Mouse (Mus musculus) intestine, embryonic 14.5 days (tissue): Measurements from ENCODE around the gene Kif3c. TPM values are rescaled to one million over a fixed set of nuclear protein-coding genes. Genes with fewer than 3 reads are reported as not detected.

Experiments used
- ATAC-seq: fragments of 200-750 bp; cut with Nextera tagmentation; replicated peaks from 2 replicates; pipeline ENCODE4 v1.8.0; 2017; ENCODE audit warnings: low read depth, moderate number of reproducible peaks, moderate TSS enrichment, moderate library complexity; ENCODE audit not compliant: low FRiP score, low TSS enrichment
- DNase-seq: peaks from one replicate; pipeline ENCODE4 v3.0.0-alpha.2; 2018; ENCODE audit warnings: low spot score
- H3K27ac ChIP-seq: fragments of 300-500 bp; sonication (generic); 2 replicates; pipeline ENCODE4 v1.5.1; 2014; ENCODE audit warnings: low read depth, mild to moderate bottlenecking, control low read depth
- H3K27me3 ChIP-seq: fragments of 300-500 bp; sonication (generic); replicated peaks from 2 replicates; pipeline ENCODE4 v1.6.1; 2014; ENCODE audit warnings: low read length, control low read depth; ENCODE audit not compliant: control insufficient read depth, insufficient read depth
- H3K36me3 ChIP-seq: fragments of 300-500 bp; sonication (generic); 2 replicates; pipeline ENCODE4 v1.6.1; 2014; ENCODE audit warnings: low read length, control low read depth; ENCODE audit not compliant: control insufficient read depth, insufficient read depth
- H3K4me1 ChIP-seq: fragments of 300-500 bp; sonication (generic); replicated peaks from 2 replicates; pipeline ENCODE4 v1.6.1; 2014; ENCODE audit warnings: low read length, control low read depth, mixed read lengths; ENCODE audit not compliant: control insufficient read depth, insufficient read depth
- H3K4me2 ChIP-seq: fragments of 300-500 bp; sonication (generic); 2 replicates; pipeline ENCODE4 v1.6.1; 2014; ENCODE audit warnings: low read length
- H3K4me3 ChIP-seq: fragments of 300-500 bp; sonication (generic); 2 replicates; pipeline ENCODE4 v1.5.1; 2014; ENCODE audit warnings: low read depth, low read length, control low read depth, mixed read lengths
- H3K9ac ChIP-seq: fragments of 300-500 bp; sonication (generic); 2 replicates; pipeline ENCODE4 v1.6.1; 2014; ENCODE audit warnings: mild to moderate bottlenecking, low read length
- H3K9me3 ChIP-seq: fragments of 300-500 bp; sonication (generic); 2 replicates; pipeline ENCODE4 v1.6.1; 2016; ENCODE audit warnings: low read length, control low read depth; ENCODE audit not compliant: control insufficient read depth
- WGBS: fragments of 180-500 bp; shearing (Covaris S2); extraction: QIAGEN DNeasy Blood & Tissue Kit; methylation state at CpG from one replicate; pipeline ENCODE4 v1.1.7; 2014; 5-methylcytosine and 5-hydroxymethylcytosine counted together
- polyA plus RNA-seq: library from polyadenylated mRNA; unstranded; fragments of >200 nt; fragmentation: Nextera tagmentation; extraction: Ambion mirVana; gene quantifications from 2 replicates; pipeline ENCODE4 v1.2.1, GENCODE M21; 2014

The Kif3c gene
- polyA plus RNA-seq, 1 experiment from 2014 or later: 11.5 TPM

- no peaks in the 10 kb centered on the region for H3K9me3 ChIP-seq
- ATAC-seq: no peak
- no peak overlapping the region for H3K9ac ChIP-seq
- no peak for DNase-seq
- H3K27ac ChIP-seq: no peak overlapping the region
- H3K4me1 ChIP-seq: peaks cover 12% of the 10 kb centered on the region; the same call in 1 of the 2 replicates
- no peak overlapping the region for H3K4me2 ChIP-seq
- no peaks in the 10 kb centered on the region for H3K36me3 ChIP-seq
- no peak overlapping the region for H3K4me3 ChIP-seq
- H3K27me3 ChIP-seq: no peaks in the 10 kb centered on the region
Measured at GRCm38 (mm10) chr12:3430443-3430753, 65.5 kb downstream of the Kif3c start.

DNA sequence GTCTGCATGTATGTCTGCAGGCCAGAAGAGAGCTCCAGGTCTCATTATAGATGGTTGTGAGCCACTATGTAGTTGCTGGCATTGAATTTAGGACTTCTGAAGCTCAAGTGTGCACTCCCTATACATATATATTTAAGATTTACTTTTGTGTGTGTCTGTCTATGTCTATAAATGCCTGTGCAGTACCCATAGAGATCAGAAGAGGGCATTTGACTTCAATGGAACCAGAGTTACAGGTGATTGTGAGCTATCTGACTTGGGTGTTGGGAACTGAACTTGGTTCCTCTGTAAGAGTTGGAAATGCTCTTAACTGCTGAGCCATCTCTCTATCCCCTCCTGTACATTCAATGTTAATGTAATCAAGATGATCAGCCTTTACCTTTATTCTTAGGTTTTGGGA lies 66.1 kb downstream of the Kif3c start:
- Histone ChIP-seq H3K9me3 (no peaks in the 10 kb centered on the region), H3K9ac (no peak overlapping the region), H3K4me2 (no peak overlapping the region), H3K4me1 (peaks cover 9% of the 10 kb centered on the region; the same call in 1 of the 2 replicates), H3K36me3 (no peaks in the 10 kb centered on the region), H3K27ac (no peak overlapping the region), H3K4me3 (no peak overlapping the region), H3K27me3 (no peaks in the 10 kb centered on the region)
- no peak for DNase-seq
- ATAC-seq: no peak

- Histone ChIP-seq H3K9ac (no peak overlapping the region), H3K27ac (no peak overlapping the region), H3K4me1 (0 out of 2 replicates have a peak, but pooled peaks cover 3% of the 10 kb centered on the region), H3K27me3 (no peaks in the 10 kb centered on the region), H3K9me3 (no peaks in the 10 kb centered on the region), H3K4me3 (no peak overlapping the region), H3K36me3 (no peaks in the 10 kb centered on the region), H3K4me2 (no peak overlapping the region)
- DNase-seq (no peak), ATAC-seq (no peak)
- 64% methylated on average over 1 of the region's 1 CpGs for WGBS
Measured at GRCm38 (mm10) chr12:3433736-3434135, 68.8 kb downstream of the Kif3c start.

DNA sequence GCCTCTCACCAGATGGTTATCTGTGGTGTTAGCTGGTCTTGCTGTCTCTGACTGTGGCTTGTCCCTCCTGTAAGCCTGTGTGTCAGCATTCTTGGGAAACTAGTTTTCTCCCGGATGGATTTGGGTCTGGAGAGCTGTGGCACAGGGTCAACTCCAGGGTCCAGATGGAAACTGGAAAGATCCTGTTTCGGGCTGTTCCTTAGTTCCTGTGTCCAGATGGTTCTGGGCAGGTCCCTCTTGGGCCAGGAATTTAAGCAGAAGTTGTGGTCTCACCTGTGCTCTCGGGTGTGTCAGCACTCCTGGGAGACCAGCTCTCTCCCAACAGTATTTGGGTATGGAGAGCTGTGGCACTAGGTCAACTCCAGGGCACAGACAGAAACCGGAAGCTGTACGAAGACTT lies 71.5 kb downstream of the Kif3c start:
- no peak overlapping the region for H3K27ac ChIP-seq
- DNase-seq (no peak), ATAC-seq (no peak)
- 89% methylated on average over 5 of the region's 5 CpGs for WGBS
- H3K4me1 ChIP-seq: no peaks in the 10 kb centered on the region
- H3K4me2 ChIP-seq: no peak overlapping the region
- no peaks in the 10 kb centered on the region for H3K27me3 ChIP-seq
- no peak overlapping the region for H3K4me3 ChIP-seq
- H3K9me3 ChIP-seq: no peaks in the 10 kb centered on the region
- H3K9ac ChIP-seq: no peak overlapping the region
- no peaks in the 10 kb centered on the region for H3K36me3 ChIP-seq

DNA sequence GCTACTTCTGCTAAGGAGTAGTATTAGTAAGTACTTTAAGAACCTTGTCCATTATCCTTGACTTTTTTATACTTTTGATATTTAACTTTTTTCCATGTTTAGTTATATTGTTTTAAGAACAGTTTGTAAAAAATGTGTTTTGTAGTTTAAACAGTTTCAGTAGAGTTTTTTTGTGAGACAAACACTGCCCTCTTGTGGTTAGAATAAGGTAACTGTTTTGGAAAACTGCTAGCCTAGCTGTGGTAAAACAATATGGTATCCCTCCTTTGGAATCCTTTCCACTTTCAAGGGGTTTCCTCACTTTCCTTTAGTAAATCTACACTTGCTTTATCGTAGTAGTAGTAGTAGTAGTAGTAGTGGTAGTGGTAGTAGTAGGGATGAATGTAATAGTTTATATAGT lies 72.9 kb downstream of the Kif3c start:
- H3K4me3 ChIP-seq: no peak overlapping the region
- ATAC-seq: no peak
- H3K36me3 ChIP-seq: peaks cover under 1% of the 10 kb centered on the region; the same call in 1 of the 2 replicates
- H3K9me3 ChIP-seq: no peaks in the 10 kb centered on the region
- WGBS: 98% methylated on average over 1 of the region's 1 CpGs
- DNase-seq: no peak
- no peaks in the 10 kb centered on the region for H3K4me1 ChIP-seq
- no peak overlapping the region for H3K4me2 ChIP-seq
- H3K9ac ChIP-seq: no peak overlapping the region
- H3K27ac ChIP-seq: no peak overlapping the region
- H3K27me3 ChIP-seq: no peaks in the 10 kb centered on the region

DNA sequence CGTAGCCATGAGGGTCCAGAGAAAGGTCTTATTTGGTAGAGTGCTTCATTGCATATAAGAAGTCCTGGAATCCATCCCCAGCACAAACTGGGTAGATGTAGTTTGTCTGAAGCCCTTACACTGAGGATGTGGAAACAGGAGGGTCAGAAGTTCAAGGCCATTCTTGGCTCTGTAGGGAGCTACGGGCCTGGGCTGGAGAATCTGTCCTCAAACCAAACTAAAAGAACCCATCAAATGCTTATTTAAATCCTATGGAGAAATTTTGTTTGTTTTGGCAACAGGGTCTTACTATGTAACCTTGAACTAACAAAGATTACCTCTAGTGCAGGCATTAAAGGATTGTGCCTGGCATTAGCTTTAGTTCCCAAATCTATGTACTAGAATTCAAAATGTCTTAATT lies 76.0 kb downstream of the Kif3c start:
- H3K4me2 ChIP-seq: no peak overlapping the region
- DNase-seq (no peak), ATAC-seq (no peak)
- H3K9ac ChIP-seq: no peak overlapping the region
- H3K9me3 ChIP-seq: no peaks in the 10 kb centered on the region
- no peaks in the 10 kb centered on the region for H3K27me3 ChIP-seq
- H3K4me1 ChIP-seq: no peaks in the 10 kb centered on the region
- 78% methylated on average over 2 of the region's 2 CpGs for WGBS
- no peak overlapping the region for H3K4me3 ChIP-seq
- no peak overlapping the region for H3K27ac ChIP-seq
- H3K36me3 ChIP-seq: peaks cover 7% of the 10 kb centered on the region

DNA sequence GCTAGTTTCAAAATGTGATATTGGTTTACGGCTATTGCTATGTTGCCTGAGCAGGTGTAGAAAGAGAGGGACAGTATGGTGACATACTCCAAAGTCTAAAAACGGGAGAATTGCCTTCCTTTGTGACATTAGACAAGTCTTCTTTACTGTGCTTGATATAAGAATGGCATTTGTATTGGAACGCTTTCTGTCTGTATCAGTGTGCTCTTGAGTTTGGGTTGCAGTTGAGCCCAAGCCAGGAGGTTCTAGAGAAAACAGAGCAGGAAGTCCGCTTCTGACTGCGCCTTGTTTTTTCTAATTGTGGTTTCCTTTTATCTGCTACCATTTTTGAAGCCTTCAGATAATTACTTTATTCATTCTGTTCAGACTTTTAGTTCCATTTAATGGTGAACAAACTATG lies 76.4 kb downstream of the Kif3c start:
- WGBS: 86% methylated on average over 5 of the region's 5 CpGs
- no peak for DNase-seq

DNA sequence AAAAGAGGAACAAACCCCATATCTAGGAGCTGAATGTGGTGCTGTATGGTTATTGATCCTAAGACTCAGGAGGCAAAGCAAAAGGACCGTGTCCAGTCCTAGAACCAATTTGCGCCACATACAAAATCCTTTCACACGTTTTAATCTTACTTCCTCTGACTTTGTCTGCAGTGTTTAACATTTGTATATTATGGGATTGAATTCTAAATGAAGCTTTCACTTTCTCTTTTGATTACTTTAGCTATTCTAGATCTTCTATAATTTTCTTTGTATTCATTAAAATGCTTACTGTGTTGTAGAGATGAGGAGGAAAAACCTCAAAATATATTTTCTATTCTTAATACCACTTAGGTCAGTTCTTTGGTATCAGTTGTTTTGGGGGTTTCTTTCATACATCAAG lies 88.6 kb downstream of the Kif3c start:
- DNase-seq (no peak), ATAC-seq (no peak)
- Histone ChIP-seq H3K4me3 (no peak overlapping the region), H3K27me3 (no peaks in the 10 kb centered on the region), H3K36me3 (peaks cover 50% of the 10 kb centered on the region), H3K9me3 (no peaks in the 10 kb centered on the region), H3K27ac (no peak overlapping the region), H3K4me2 (no peak overlapping the region), H3K4me1 (no peaks in the 10 kb centered on the region), H3K9ac (no peak overlapping the region)
- 93% methylated on average over 3 of the region's 3 CpGs for WGBS

More for the DNA sequence above, 76.4 kb downstream of the Kif3c start:
- Histone ChIP-seq H3K27ac (no peak overlapping the region), H3K4me3 (no peak overlapping the region), H3K4me1 (no peaks in the 10 kb centered on the region), H3K9ac (no peak overlapping the region), H3K9me3 (no peaks in the 10 kb centered on the region), H3K27me3 (no peaks in the 10 kb centered on the region), H3K36me3 (peaks cover 7% of the 10 kb centered on the region), H3K4me2 (no peak overlapping the region)
- ATAC-seq: no peak
